Mouse (Mus musculus): ENCODE results near the gene Ctnnbl1. TPM values are rescaled to one million over a fixed set of nuclear protein-coding genes. Genes with fewer than 3 reads are reported as not detected.
A peak's percentile ranks its signal among the peaks of the same experiment; 100 is the strongest.

Ctnnbl1 gene
- polyA plus RNA-seq (2014; fragmentation: Nextera tagmentation; extraction: Ambion mirVana), result 36.3 and 40.1 TPM in 2 replicates

GRCm38 (mm10) chr2:157736854-157737850 lies at the start of gene Ctnnbl1:
Gene Ctnnbl1, plus strand, starts transcription at chr2:157737401.
- H3K4me2 ChIP-seq, result peak within 1 kb of the TSS; percentile 89
- peak; percentile 83 for ATAC-seq (replicated peaks; ENCODE audit: insufficient number of reproducible peaks, low FRiP score, low TSS enrichment)
- peaks cover 8% of the 10 kb centered on the region for H3K4me1 ChIP-seq (ENCODE audit: control insufficient read depth, insufficient read depth, low read length)
- no peaks in the 10 kb centered on the region for H3K27me3 ChIP-seq (ENCODE audit: control insufficient read depth, insufficient read depth, low read length)
- peak within 1 kb of the TSS; percentile 82 for H3K4me3 ChIP-seq (ENCODE audit: low read depth, low read length)
- H3K27ac ChIP-seq (ENCODE audit: low read depth, low read length), result no peak within 1 kb of the TSS
- peak within 1 kb of the TSS; percentile 86 for H3K9ac ChIP-seq (ENCODE audit: low read depth, low read length)
- no peaks in the 10 kb centered on the region for H3K9me3 ChIP-seq (replicated peaks; ENCODE audit: control insufficient read depth, low read length)
- H3K36me3 ChIP-seq (ENCODE audit: control insufficient read depth, insufficient read depth, low read length), result no peaks in the 10 kb centered on the region
- 11% methylated on average over 44 of the region's 44 CpGs for WGBS (ENCODE audit: insufficient replicate concordance)

- Histone ChIP-seq H3K9me3 (replicated peaks; ENCODE audit: control insufficient read depth, low read length) (no peaks in the 10 kb centered on the region), H3K9ac (ENCODE audit: low read depth, low read length) (no peak overlapping the region), H3K27me3 (ENCODE audit: control insufficient read depth, insufficient read depth, low read length) (peaks cover 12% of the 10 kb centered on the region), H3K36me3 (ENCODE audit: control insufficient read depth, insufficient read depth, low read length) (no peaks in the 10 kb centered on the region), H3K4me3 (ENCODE audit: low read depth, low read length) (no peak overlapping the region), H3K4me1 (ENCODE audit: control insufficient read depth, insufficient read depth, low read length) (no peaks in the 10 kb centered on the region), H3K27ac (ENCODE audit: low read depth, low read length) (no peak overlapping the region), H3K4me2 (no peak overlapping the region)
- WGBS (ENCODE audit: insufficient replicate concordance), result 36% methylated on average over 3 of the region's 3 CpGs
- ATAC-seq (replicated peaks; ENCODE audit: insufficient number of reproducible peaks, low FRiP score, low TSS enrichment), result no peak
Observed at GRCm38 (mm10) chr2:157687506-157687905, 49.7 kb upstream of the Ctnnbl1 start.

GRCm38 (mm10) chr2:157691266-157692105 lies 45.7 kb upstream of the Ctnnbl1 start:
- no peak for ATAC-seq (replicated peaks; ENCODE audit: insufficient number of reproducible peaks, low FRiP score, low TSS enrichment)
- H3K9me3 ChIP-seq (replicated peaks; ENCODE audit: control insufficient read depth, low read length), result no peaks in the 10 kb centered on the region
- H3K4me1 ChIP-seq (ENCODE audit: control insufficient read depth, insufficient read depth, low read length), result no peaks in the 10 kb centered on the region
- no peak overlapping the region for H3K27ac ChIP-seq (ENCODE audit: low read depth, low read length)
- H3K27me3 ChIP-seq (ENCODE audit: control insufficient read depth, insufficient read depth, low read length), result peaks cover 17% of the 10 kb centered on the region
- 62% methylated on average over 13 of the region's 13 CpGs for WGBS (ENCODE audit: insufficient replicate concordance)
- no peaks in the 10 kb centered on the region for H3K36me3 ChIP-seq (ENCODE audit: control insufficient read depth, insufficient read depth, low read length)
- H3K9ac ChIP-seq (ENCODE audit: low read depth, low read length), result no peak overlapping the region
- H3K4me2 ChIP-seq, result no peak overlapping the region
- H3K4me3 ChIP-seq (ENCODE audit: low read depth, low read length), result no peak overlapping the region

GRCm38 (mm10) chr2:157692365-157692932 lies 44.8 kb upstream of the Ctnnbl1 start:
- 19% methylated on average over 17 of the region's 17 CpGs for WGBS (ENCODE audit: insufficient replicate concordance)
- Histone ChIP-seq H3K27me3 (ENCODE audit: control insufficient read depth, insufficient read depth, low read length) (peaks cover 17% of the 10 kb centered on the region), H3K36me3 (ENCODE audit: control insufficient read depth, insufficient read depth, low read length) (no peaks in the 10 kb centered on the region), H3K27ac (ENCODE audit: low read depth, low read length) (no peak overlapping the region), H3K9ac (ENCODE audit: low read depth, low read length) (no peak overlapping the region; the same call in 1 of the 2 replicates), H3K4me2 (no peak overlapping the region), H3K4me1 (ENCODE audit: control insufficient read depth, insufficient read depth, low read length) (no peaks in the 10 kb centered on the region), H3K4me3 (ENCODE audit: low read depth, low read length) (no peak overlapping the region), H3K9me3 (replicated peaks; ENCODE audit: control insufficient read depth, low read length) (no peaks in the 10 kb centered on the region)
- no peak for ATAC-seq (replicated peaks; ENCODE audit: insufficient number of reproducible peaks, low FRiP score, low TSS enrichment)

GRCm38 (mm10) chr2:157693576-157693975 lies 43.6 kb upstream of the Ctnnbl1 start:
- Histone ChIP-seq H3K4me3 (ENCODE audit: low read depth, low read length) (no peak overlapping the region), H3K9me3 (replicated peaks; ENCODE audit: control insufficient read depth, low read length) (no peaks in the 10 kb centered on the region), H3K27ac (ENCODE audit: low read depth, low read length) (no peak overlapping the region), H3K4me2 (no peak overlapping the region), H3K4me1 (ENCODE audit: control insufficient read depth, insufficient read depth, low read length) (no peaks in the 10 kb centered on the region), H3K36me3 (ENCODE audit: control insufficient read depth, insufficient read depth, low read length) (no peaks in the 10 kb centered on the region), H3K27me3 (ENCODE audit: control insufficient read depth, insufficient read depth, low read length) (peaks cover 17% of the 10 kb centered on the region), H3K9ac (ENCODE audit: low read depth, low read length) (no peak overlapping the region)
- WGBS (ENCODE audit: insufficient replicate concordance), result 80% methylated on average over 3 of the region's 3 CpGs
- no peak for ATAC-seq (replicated peaks; ENCODE audit: insufficient number of reproducible peaks, low FRiP score, low TSS enrichment)

GRCm38 (mm10) chr2:157696297-157696731 lies 40.9 kb upstream of the Ctnnbl1 start:
- 11% methylated on average over 7 of the region's 7 CpGs for WGBS (ENCODE audit: insufficient replicate concordance)
- ATAC-seq (replicated peaks; ENCODE audit: insufficient number of reproducible peaks, low FRiP score, low TSS enrichment), result no peak
- Histone ChIP-seq H3K27me3 (ENCODE audit: control insufficient read depth, insufficient read depth, low read length) (peaks cover 14% of the 10 kb centered on the region), H3K9me3 (replicated peaks; ENCODE audit: control insufficient read depth, low read length) (no peaks in the 10 kb centered on the region), H3K9ac (ENCODE audit: low read depth, low read length) (no peak overlapping the region), H3K4me3 (ENCODE audit: low read depth, low read length) (no peak overlapping the region), H3K27ac (ENCODE audit: low read depth, low read length) (no peak overlapping the region), H3K4me2 (no peak overlapping the region), H3K36me3 (ENCODE audit: control insufficient read depth, insufficient read depth, low read length) (no peaks in the 10 kb centered on the region), H3K4me1 (ENCODE audit: control insufficient read depth, insufficient read depth, low read length) (no peaks in the 10 kb centered on the region)

GRCm38 (mm10) chr2:157703155-157703554 lies 34.0 kb upstream of the Ctnnbl1 start:
- H3K4me1 ChIP-seq (ENCODE audit: control insufficient read depth, insufficient read depth, low read length), result no peaks in the 10 kb centered on the region
- peaks cover 25% of the 10 kb centered on the region for H3K27me3 ChIP-seq (ENCODE audit: control insufficient read depth, insufficient read depth, low read length)
- no peaks in the 10 kb centered on the region for H3K9me3 ChIP-seq (replicated peaks; ENCODE audit: control insufficient read depth, low read length)
- whole genome bisulfite sequencing (ENCODE audit: insufficient replicate concordance), result 64% methylated on average over 8 of the region's 8 CpGs
- H3K4me2 ChIP-seq, result no peak overlapping the region
- no peak overlapping the region for H3K9ac ChIP-seq (ENCODE audit: low read depth, low read length)
- no peak for ATAC-seq (replicated peaks; ENCODE audit: insufficient number of reproducible peaks, low FRiP score, low TSS enrichment)
- H3K27ac ChIP-seq (ENCODE audit: low read depth, low read length), result no peak overlapping the region
- no peaks in the 10 kb centered on the region for H3K36me3 ChIP-seq (ENCODE audit: control insufficient read depth, insufficient read depth, low read length)
- H3K4me3 ChIP-seq (ENCODE audit: low read depth, low read length), result no peak overlapping the region

Measured in heart, embryonic 11.5 days (tissue).